Mouse (Mus musculus) kidney, embryonic 15.5 days (tissue): Measurements from ENCODE around the gene Olfr782. TPM values are rescaled to one million over a fixed set of nuclear protein-coding genes. Genes with fewer than 3 reads are reported as not detected.
"Not testable (repeated sequence)": the region's sequence is repeated elsewhere in the genome, so short reads cannot be mapped to it uniquely, and the experiment has no call there.

ENCODE experiments used
- ATAC-seq: fragments of 200-750 bp; cut with Nextera tagmentation; replicated peaks from 2 replicates; pipeline ENCODE4 v1.8.0; 2017; ENCODE audit warnings: moderate TSS enrichment; ENCODE audit not compliant: low FRiP score
- H3K27ac ChIP-seq: fragments of 300-500 bp; sonication (generic); 2 replicates; pipeline ENCODE4 v1.5.1; 2015; ENCODE audit warnings: mild to moderate bottlenecking, inconsistent platforms
- H3K27me3 ChIP-seq: fragments of 300-500 bp; sonication (generic); 2 replicates; pipeline ENCODE4 v1.6.1; 2015; ENCODE audit warnings: inconsistent platforms
- H3K36me3 ChIP-seq: fragments of 300-500 bp; sonication (generic); 2 replicates; pipeline ENCODE4 v1.6.1; 2015; ENCODE audit warnings: inconsistent platforms
- H3K4me1 ChIP-seq: fragments of 300-500 bp; sonication (generic); 2 replicates; pipeline ENCODE4 v1.6.1; 2015; ENCODE audit warnings: inconsistent platforms
- H3K4me2 ChIP-seq: fragments of 300-500 bp; sonication (generic); 2 replicates; pipeline ENCODE4 v1.6.1; 2015; ENCODE audit warnings: moderate library complexity, mild to moderate bottlenecking, inconsistent platforms
- H3K4me3 ChIP-seq: fragments of 300-500 bp; sonication (generic); replicated peaks from 2 replicates; pipeline ENCODE4 v1.5.1; 2015; ENCODE audit warnings: mild to moderate bottlenecking, inconsistent platforms
- H3K9ac ChIP-seq: fragments of 300-500 bp; sonication (generic); 2 replicates; pipeline ENCODE4 v1.6.1; 2015; ENCODE audit warnings: mild to moderate bottlenecking, inconsistent platforms
- H3K9me3 ChIP-seq: fragments of 300-500 bp; sonication (generic); replicated peaks from 2 replicates; pipeline ENCODE4 v1.6.1; 2016; ENCODE audit warnings: inconsistent platforms
- WGBS: fragments of 180-500 bp; shearing (Covaris S2); methylation state at CpG from one replicate; pipeline ENCODE4 v1.1.7; 2015; ENCODE audit warnings: mixed read lengths; 5-methylcytosine and 5-hydroxymethylcytosine counted together
- polyA plus RNA-seq: library from polyadenylated mRNA; unstranded; fragments of >200 nt; fragmentation: Nextera tagmentation; extraction: Ambion mirVana; gene quantifications from 2 replicates; pipeline ENCODE4 v1.2.1, GENCODE M21; 2015

Olfr782 gene
- not detected in 2 replicates for polyA plus RNA-seq

GRCm38 (mm10) chr10:129348550-129348949, at the start of gene Olfr782:
TSS of gene Olfr782 (plus strand) at chr10:129348850.
- 89% methylated on average over 3 of the region's 3 CpGs for WGBS
- no peak for ATAC-seq
- Histone ChIP-seq H3K4me1 (no peaks in the 10 kb centered on the region), H3K4me3 (no peak within 1 kb of the TSS), H3K27me3 (no peaks in the 10 kb centered on the region), H3K27ac (no peak within 1 kb of the TSS), H3K36me3 (no peaks in the 10 kb centered on the region), H3K9ac (no peak within 1 kb of the TSS), H3K4me2 (no peak within 1 kb of the TSS), H3K9me3 (no peaks in the 10 kb centered on the region)

GRCm38 (mm10) chr10:129312973-129313372, 35.7 kb upstream of the Olfr782 start:
- not testable (repeated sequence) for H3K4me3 ChIP-seq, H3K27ac ChIP-seq, ATAC-seq, H3K9me3 ChIP-seq, H3K4me2 ChIP-seq, H3K36me3 ChIP-seq, H3K4me1 ChIP-seq, H3K9ac ChIP-seq, H3K27me3 ChIP-seq
- WGBS = 49% methylated on average over 1 of the region's 1 CpGs

GRCm38 (mm10) chr10:129313521-129313920, 35.1 kb upstream of the Olfr782 start:
- not testable (repeated sequence) for H3K4me3 ChIP-seq, ATAC-seq, H3K27ac ChIP-seq, H3K27me3 ChIP-seq, H3K36me3 ChIP-seq, H3K4me1 ChIP-seq, H3K9ac ChIP-seq, H3K4me2 ChIP-seq, H3K9me3 ChIP-seq
- no CpG with 5 or more reads among the region's 1 CpGs for WGBS

DNA sequence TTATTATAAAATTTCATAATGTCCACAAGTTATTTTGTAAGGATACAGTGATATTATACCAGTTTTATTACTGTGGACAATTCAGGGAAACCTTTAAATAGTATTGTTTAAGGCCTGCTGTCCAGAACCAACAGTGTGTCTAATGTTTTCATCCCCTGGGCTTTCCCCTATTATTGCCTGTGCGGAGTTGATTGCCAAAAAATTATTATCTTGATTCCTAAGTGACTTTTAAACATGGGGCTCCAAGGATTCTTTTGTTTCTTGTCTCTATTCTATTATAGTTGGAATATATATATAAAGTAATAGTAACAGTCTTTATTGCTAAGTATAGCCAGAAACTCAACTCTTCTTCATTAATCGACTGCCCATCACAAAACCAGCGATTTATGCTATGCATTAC, 30.8 kb upstream of the Olfr782 start, which contains the start of gene Olfr780:
Gene Olfr780, plus strand, starts transcription at position 301 of the 400 bp plus-strand sequence.
- H3K4me1 ChIP-seq = no peaks in the 10 kb centered on the region
- no peak within 1 kb of the TSS for H3K4me2 ChIP-seq
- H3K27ac ChIP-seq = no peak within 1 kb of the TSS
- WGBS = 84% methylated on average over 3 of the region's 3 CpGs
- H3K9me3 ChIP-seq = no peaks in the 10 kb centered on the region
- H3K4me3 ChIP-seq = no peak within 1 kb of the TSS
- ATAC-seq = no peak
- no peak within 1 kb of the TSS for H3K9ac ChIP-seq
- H3K27me3 ChIP-seq = no peaks in the 10 kb centered on the region
- H3K36me3 ChIP-seq = no peaks in the 10 kb centered on the region

GRCm38 (mm10) chr10:129328554-129328953, 20.1 kb upstream of the Olfr782 start, which contains the start of gene Olfr781:
TSS of gene Olfr781 (plus strand) at chr10:129328854.
- H3K9ac ChIP-seq = no peak within 1 kb of the TSS
- no peak within 1 kb of the TSS for H3K4me2 ChIP-seq
- H3K4me1 ChIP-seq = no peaks in the 10 kb centered on the region
- H3K27me3 ChIP-seq = no peaks in the 10 kb centered on the region
- ATAC-seq = no peak
- no peaks in the 10 kb centered on the region for H3K9me3 ChIP-seq
- no peak within 1 kb of the TSS for H3K27ac ChIP-seq
- no peak within 1 kb of the TSS for H3K4me3 ChIP-seq
- H3K36me3 ChIP-seq = no peaks in the 10 kb centered on the region

DNA sequence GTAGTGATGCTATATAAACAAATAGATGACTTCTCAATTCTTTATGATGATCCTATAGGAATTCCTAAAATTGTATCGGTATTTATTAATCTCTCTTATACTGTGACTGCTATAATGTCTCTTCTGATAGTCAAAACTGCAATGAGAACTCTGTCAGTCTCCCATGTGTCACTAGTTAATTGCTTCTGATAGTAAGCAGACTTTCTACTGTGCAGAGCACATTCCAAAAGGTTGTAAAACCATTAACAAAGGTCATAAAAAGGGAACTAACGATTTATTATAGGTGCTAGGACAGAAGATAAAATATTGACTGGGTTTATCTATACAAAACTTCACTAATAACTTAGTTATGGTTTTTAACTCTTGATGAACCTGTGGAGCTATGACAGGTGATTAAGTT, 3.8 kb downstream of the Olfr782 start:
- H3K4me2 ChIP-seq, H3K4me3 ChIP-seq, H3K9ac ChIP-seq, H3K4me1 ChIP-seq, ATAC-seq, H3K27me3 ChIP-seq, H3K9me3 ChIP-seq, H3K27ac ChIP-seq, H3K36me3 ChIP-seq: not testable (repeated sequence)
- 62% methylated on average over 2 of the region's 2 CpGs for WGBS

DNA sequence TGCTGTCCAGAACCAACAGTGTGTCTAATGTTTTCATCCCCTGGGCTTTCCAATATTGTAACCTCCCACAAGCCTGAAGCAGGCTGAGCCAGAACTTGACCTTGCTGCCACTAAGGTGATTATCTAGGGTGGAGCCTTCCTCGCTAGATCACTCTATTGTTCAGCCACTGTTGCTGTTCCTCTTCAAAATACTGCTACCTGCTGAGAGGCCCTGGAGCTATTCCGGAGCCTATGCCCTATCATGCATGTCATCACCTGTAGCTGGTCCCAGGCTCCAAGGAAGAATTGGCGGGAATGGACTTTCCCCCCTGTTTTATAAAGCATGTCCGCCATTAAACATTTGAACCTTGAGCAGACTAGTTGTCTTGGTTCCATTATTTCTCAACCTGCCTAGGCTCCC, 7.8 kb downstream of the Olfr782 start:
- WGBS = 87% methylated on average over 4 of the region's 4 CpGs
- not testable (repeated sequence) for H3K27ac ChIP-seq, H3K4me3 ChIP-seq, ATAC-seq, H3K4me2 ChIP-seq, H3K4me1 ChIP-seq, H3K9ac ChIP-seq, H3K9me3 ChIP-seq, H3K27me3 ChIP-seq, H3K36me3 ChIP-seq

DNA sequence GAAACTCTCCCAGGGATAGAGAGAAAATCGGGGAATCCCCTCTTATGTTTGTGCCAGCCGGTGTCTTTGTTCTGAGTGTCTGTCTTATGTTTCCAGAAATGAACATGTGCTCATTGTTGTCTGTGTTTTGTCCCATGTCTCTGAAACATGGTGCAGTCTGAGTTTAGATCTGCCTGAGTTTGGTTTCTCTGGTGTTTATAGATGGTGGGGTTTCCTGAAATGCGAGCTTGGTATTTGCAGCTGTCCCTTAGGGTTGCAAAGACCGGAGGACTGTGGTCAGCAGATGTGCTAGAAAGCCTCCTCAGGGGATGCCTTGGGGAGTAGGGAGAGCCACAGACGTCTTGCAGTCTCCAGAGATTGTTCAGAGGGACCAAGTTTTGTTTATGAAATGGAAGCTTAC, 8.7 kb downstream of the Olfr782 start:
- Histone ChIP-seq H3K27me3 (no peaks in the 10 kb centered on the region), H3K4me3 (no peak overlapping the region), H3K4me1 (no peaks in the 10 kb centered on the region), H3K9ac (no peak overlapping the region), H3K4me2 (no peak overlapping the region), H3K9me3 (no peaks in the 10 kb centered on the region; the same call in 1 of the 2 replicates), H3K27ac (no peak overlapping the region), H3K36me3 (no peaks in the 10 kb centered on the region)
- ATAC-seq = no peak
- WGBS = 76% methylated on average over 5 of the region's 5 CpGs

DNA sequence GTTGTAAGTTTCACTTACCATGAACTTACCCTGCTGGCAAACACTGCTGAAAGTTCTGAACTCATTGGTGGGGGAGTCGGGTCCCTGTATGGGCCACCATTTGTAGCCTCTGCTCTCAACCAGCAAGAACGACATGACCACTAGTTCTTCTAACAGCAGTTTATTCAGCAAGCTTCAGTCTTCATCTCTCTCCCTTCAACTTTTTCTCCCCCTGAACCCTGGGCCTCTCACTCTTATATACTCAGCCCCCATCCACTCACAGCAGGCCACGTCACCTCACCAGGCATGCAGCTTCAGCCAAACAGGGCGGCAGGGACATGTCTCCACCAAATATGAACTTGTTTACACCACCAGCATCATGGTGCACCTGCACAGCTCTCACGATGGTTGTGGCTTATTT, 25.4 kb downstream of the Olfr782 start:
- H3K27ac ChIP-seq, H3K4me1 ChIP-seq, ATAC-seq, H3K4me3 ChIP-seq, H3K9me3 ChIP-seq, H3K27me3 ChIP-seq, H3K9ac ChIP-seq, H3K36me3 ChIP-seq, H3K4me2 ChIP-seq: not testable (repeated sequence)
- WGBS = 90% methylated on average over 5 of the region's 5 CpGs

DNA sequence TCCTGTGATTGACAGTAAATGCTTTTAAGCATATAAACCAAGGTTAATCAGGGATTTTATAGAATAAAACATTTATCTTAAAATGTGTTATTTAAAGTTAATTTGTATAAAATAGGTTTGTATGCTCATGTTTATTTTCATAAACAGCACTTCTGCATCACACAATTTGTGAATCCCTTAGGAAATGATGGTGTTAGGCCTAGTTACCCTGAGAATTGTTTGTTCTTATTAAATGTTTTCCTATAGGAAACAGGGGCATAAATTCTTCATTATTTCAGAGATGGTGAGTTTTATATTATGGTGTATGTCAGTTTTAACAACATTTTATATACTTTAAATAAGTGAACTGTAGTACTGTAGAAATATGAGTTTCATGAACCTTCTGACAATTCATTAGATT, 35.1 kb downstream of the Olfr782 start, which contains the start of gene Olfr784:
Gene Olfr784, plus strand, starts transcription at position 301 of the 400 bp plus-strand sequence.
- Histone ChIP-seq H3K9me3 (no peaks in the 10 kb centered on the region), H3K4me2 (no peak within 1 kb of the TSS), H3K27me3 (no peaks in the 10 kb centered on the region), H3K27ac (no peak within 1 kb of the TSS), H3K9ac (no peak within 1 kb of the TSS), H3K4me1 (no peaks in the 10 kb centered on the region), H3K4me3 (no peak within 1 kb of the TSS), H3K36me3 (no peaks in the 10 kb centered on the region)
- no peak for ATAC-seq

DNA sequence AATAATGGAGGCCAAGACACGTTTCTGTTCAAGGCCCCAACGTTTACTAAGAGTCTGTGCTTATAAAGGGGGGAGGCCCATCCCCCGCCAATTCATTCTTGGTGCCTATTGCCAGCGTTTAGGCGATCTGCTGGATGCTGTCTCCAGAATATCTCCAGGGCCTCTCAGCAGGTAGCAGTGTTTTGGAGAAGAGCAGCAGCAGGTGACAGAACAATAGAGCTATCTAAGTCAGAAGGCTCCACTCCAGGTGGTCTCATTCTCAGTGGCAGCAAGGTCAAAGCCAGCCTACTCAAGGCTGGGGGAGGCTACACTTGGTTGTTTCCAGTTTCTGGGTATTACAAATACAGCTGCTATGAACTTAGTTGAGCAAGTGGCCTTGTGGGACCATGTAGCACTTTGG, 52.2 kb downstream of the Olfr782 start:
- H3K9me3 ChIP-seq = no peaks in the 10 kb centered on the region
- H3K27ac ChIP-seq = no peak overlapping the region
- no peak for ATAC-seq
- no peaks in the 10 kb centered on the region for H3K36me3 ChIP-seq
- H3K4me1 ChIP-seq = no peaks in the 10 kb centered on the region
- WGBS = 50% methylated on average over 5 of the region's 5 CpGs
- no peak overlapping the region for H3K4me2 ChIP-seq
- H3K27me3 ChIP-seq = no peaks in the 10 kb centered on the region
- no peak overlapping the region for H3K9ac ChIP-seq
- no peak overlapping the region for H3K4me3 ChIP-seq
